Mouse (Mus musculus) inflammation-experienced regulatory T-cells, adult 6 months (primary cell): ENCODE measurements around the gene Aldh3b1. TPM values are rescaled to one million over a fixed set of nuclear protein-coding genes. Genes with fewer than 3 reads are reported as not detected.

ENCODE experiments used
- ATAC-seq: one replicate; pipeline ENCODE4 v1.8.0; 2017
- polyA plus RNA-seq, 3 experiments: library from polyadenylated mRNA; unstranded; fragments of 100-300 nt; shearing (Covaris generic); gene quantifications; one replicate each; pipeline ENCODE4 v1.2.1; 2017

Aldh3b1 gene
- polyA plus RNA-seq, 3 experiments from 2014 or later: 0.36 TPM; not detected in 2

- ATAC-seq: no peak
Observed at GRCm38 (mm10) chr19:3872373-3872772, 57.2 kb downstream of the Aldh3b1 start.

GRCm38 (mm10) chr19:3871468-3871867 lies 58.1 kb downstream of the Aldh3b1 start:
- ATAC-seq: no peak

DNA sequence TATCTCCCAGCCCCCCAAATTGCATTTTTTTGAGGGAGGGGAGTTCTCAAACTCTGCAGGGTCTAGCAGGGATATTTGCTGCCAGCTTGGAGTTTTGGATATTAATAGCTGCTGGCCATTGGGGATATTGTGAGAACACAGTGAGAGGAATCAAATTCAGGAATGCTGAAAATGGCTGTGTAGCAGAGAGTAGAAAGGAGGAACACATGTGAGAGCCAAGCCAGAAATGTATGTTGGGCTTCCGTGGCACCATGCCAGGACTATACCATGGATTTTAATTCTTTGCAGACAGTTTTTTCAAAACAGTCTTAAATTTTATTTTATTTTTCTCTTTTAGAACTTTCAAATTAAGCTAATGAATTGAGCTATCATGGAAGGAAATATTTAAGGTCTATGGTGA lies 61.3 kb downstream of the Aldh3b1 start:
- no peak for ATAC-seq

DNA sequence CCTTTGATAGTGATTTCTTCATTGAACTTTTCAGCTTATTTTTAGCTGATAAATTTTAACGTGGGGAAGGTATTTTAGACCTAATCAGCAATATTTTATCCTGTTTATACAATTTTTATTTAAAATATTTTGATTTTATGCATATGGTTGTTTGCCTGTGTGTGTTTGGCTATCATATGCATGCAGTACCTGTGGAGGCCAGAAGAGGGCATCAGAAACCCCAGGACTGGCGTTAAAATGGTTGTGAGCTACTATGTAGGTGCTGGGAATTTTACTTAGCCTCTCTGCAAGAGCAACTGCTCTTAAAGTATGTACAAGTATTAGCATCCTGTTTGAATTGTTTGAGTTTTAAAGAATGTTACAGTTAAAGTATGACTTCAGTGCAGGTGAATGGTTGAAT lies 64.6 kb downstream of the Aldh3b1 start:
- no peak for ATAC-seq

Other genes starting within 250 kb of the Aldh3b1 start
- under 1 TPM in 2 of 3 experiments, not detected in 1; 0.05 to 0.08 TPM for gene Lrp5, start 243.2 kb downstream of the Aldh3b1 start, polyA plus RNA-seq
- gene 1810055G02Rik, start 221.5 kb downstream of the Aldh3b1 start, polyA plus RNA-seq: 1 to 10 TPM; 4.1 to 6.0 (median 5.3) TPM
- 10 to 100 TPM; 25.1 to 41.5 (median 32.7) TPM for gene Kmt5b, start 162.4 kb downstream of the Aldh3b1 start, polyA plus RNA-seq
- 1 to 10 TPM; 1.6 to 4.9 (median 4.3) TPM for gene Chka, start 78.0 kb downstream of the Aldh3b1 start, polyA plus RNA-seq
- gene Tcirg1, start 22.7 kb downstream of the Aldh3b1 start, polyA plus RNA-seq: 10 to 100 TPM; 57.2 to 85.0 (median 60.4) TPM
- gene Ndufs8, start 17.0 kb downstream of the Aldh3b1 start, polyA plus RNA-seq: 100 to 1,000 TPM; 219 to 266 (median 256) TPM
- 10 to 100 TPM; 23.5 to 38.0 (median 26.2) TPM for gene Unc93b1, start 5.4 kb upstream of the Aldh3b1 start, polyA plus RNA-seq
- not detected for gene Aldh3b3, start 28.8 kb upstream of the Aldh3b1 start, polyA plus RNA-seq
- gene Aldh3b2, start 42.5 kb upstream of the Aldh3b1 start, polyA plus RNA-seq: not detected
- 1 to 10 TPM in 2 of 3 experiments, under 1 TPM in 1; 0.73 to 2.3 (median 2.2) TPM for gene Acy3, start 56.8 kb upstream of the Aldh3b1 start, polyA plus RNA-seq
- not detected for gene Tbx10, start 62.9 kb upstream of the Aldh3b1 start, polyA plus RNA-seq
- gene Nudt8, start 70.8 kb upstream of the Aldh3b1 start, polyA plus RNA-seq: 10 to 100 TPM; 10.3 to 16.2 (median 15.9) TPM
- under 1 TPM; 0.16 to 0.99 (median 0.44) TPM for gene Gm49405, start 70.8 kb upstream of the Aldh3b1 start, polyA plus RNA-seq
- 1 to 10 TPM in 2 of 3 experiments, under 1 TPM in 1; 0.31 to 2.8 (median 1.6) TPM for gene Doc2g, start 73.5 kb upstream of the Aldh3b1 start, polyA plus RNA-seq
- gene Ndufv1, start 83.0 kb upstream of the Aldh3b1 start, polyA plus RNA-seq: 100 to 1,000 TPM; 104 to 136 (median 114) TPM
- 100 to 1,000 TPM; 417 to 553 (median 508) TPM for gene Gstp1, start 108.2 kb upstream of the Aldh3b1 start, polyA plus RNA-seq
- gene Gstp2, start 116.2 kb upstream of the Aldh3b1 start, polyA plus RNA-seq: 10 to 100 TPM in 1 of 3 experiments, 1 to 10 TPM in 1, under 1 TPM in 1; 0.72 to 12.0 (median 5.0) TPM
- 100 to 1,000 TPM; 178 to 293 (median 197) TPM for gene Gstp3, start 129.8 kb upstream of the Aldh3b1 start, polyA plus RNA-seq
- not detected for gene Cabp2, start 151.8 kb upstream of the Aldh3b1 start, polyA plus RNA-seq
- 100 to 1,000 TPM; 329 to 406 (median 406) TPM for gene Cdk2ap2, start 167.4 kb upstream of the Aldh3b1 start, polyA plus RNA-seq
- 100 to 1,000 TPM in 1 of 3 experiments, 10 to 100 TPM in 2; 80.6 to 147 (median 88.8) TPM for gene Pitpnm1, start 170.2 kb upstream of the Aldh3b1 start, polyA plus RNA-seq
- gene Aip, start 196.1 kb upstream of the Aldh3b1 start, polyA plus RNA-seq: 100 to 1,000 TPM; 171 to 228 (median 197) TPM
- gene Gpr152, start 210.0 kb upstream of the Aldh3b1 start, polyA plus RNA-seq: under 1 TPM in 1 of 3 experiments, not detected in 2; 0.22 TPM
- gene Cabp4, start 214.2 kb upstream of the Aldh3b1 start, polyA plus RNA-seq: 1 to 10 TPM in 1 of 3 experiments, under 1 TPM in 2; 0.91 to 1.1 (median 0.97) TPM
- 100 to 1,000 TPM; 228 to 269 (median 241) TPM for gene Coro1b, start 218.8 kb upstream of the Aldh3b1 start, polyA plus RNA-seq
- 100 to 1,000 TPM; 802 to 889 (median 855) TPM for gene Ptprcap, start 223.8 kb upstream of the Aldh3b1 start, polyA plus RNA-seq
- gene Rps6kb2, start 233.5 kb upstream of the Aldh3b1 start, polyA plus RNA-seq: 10 to 100 TPM; 26.3 to 35.3 (median 30.1) TPM
- 10 to 100 TPM in 2 of 3 experiments, 1 to 10 TPM in 1; 5.2 to 12.9 (median 11.9) TPM for gene Carns1, start 245.7 kb upstream of the Aldh3b1 start, polyA plus RNA-seq